Mouse (Mus musculus) megakaryocyte, adult 5-6 weeks (primary cell): Measurements from ENCODE around the gene Hs3st1. TPM values are rescaled to one million over a fixed set of nuclear protein-coding genes. Genes with fewer than 3 reads are reported as not detected.

ENCODE experiments used
- ATAC-seq: 2 replicates; pipeline ENCODE4 v1.8.0; 2016; ENCODE audit warnings: mild to moderate bottlenecking, inconsistent platforms; ENCODE audit not compliant: poor library complexity, severe bottlenecking
- total RNA-seq, 2 experiments: library from RNA; stranded (forward) in 1 of 2; stranded (reverse) in 1 of 2; fragments of 153-499, 151-499 nt in 1 of 2; fragments of 221-1000, 200-1000 nt in 1 of 2; gene quantifications; 2 replicates each; pipeline versions ENCODE4 v1.2.3 to v1.2.4; 2015 to 2017

Gene Hs3st1
- total RNA-seq, 2 experiments from 2014 or later, result 1.1 to 1.5 TPM

- ATAC-seq, result no peak
Observed at GRCm38 (mm10) chr5:39608260-39608659, 147.0 kb downstream of the Hs3st1 start.

- no peak for ATAC-seq
Observed at GRCm38 (mm10) chr5:39594737-39595136, 160.5 kb downstream of the Hs3st1 start.
